Mouse (Mus musculus): ENCODE measurements at regions not wholly inside any gene's neighbourhood (a gene's known extent, or its start where the extent isn't known, plus 50 kb on each side); places are given as distances from the start of the nearest gene placed in this dataset.
A peak's percentile ranks its signal among the peaks of the same experiment; 100 is the strongest.

- H3K4me2 ChIP-seq = no peak overlapping the region
- H3K4me3 ChIP-seq = no peak overlapping the region
- no peak for ATAC-seq
- no peak overlapping the region for H3K9ac ChIP-seq
- no peak overlapping the region for H3K27ac ChIP-seq
- WGBS (ENCODE audit: insufficient replicate concordance) = 37% methylated on average over 12 of the region's 12 CpGs
- H3K36me3 ChIP-seq = no peaks in the 10 kb centered on the region
- no peaks in the 10 kb centered on the region for H3K9me3 ChIP-seq (replicated peaks)
- H3K4me1 ChIP-seq = no peaks in the 10 kb centered on the region
- no peaks in the 10 kb centered on the region for H3K27me3 ChIP-seq (replicated peaks)
These were observed 61.1 kb upstream of the Xpa start for GRCm38 (mm10) chr4:46257061-46257795.

GRCm38 (mm10) chr4:46258774-46259173, 62.7 kb upstream of the Xpa start:
- H3K4me3 ChIP-seq = no peak overlapping the region
- no peak for ATAC-seq
- no peak overlapping the region for H3K27ac ChIP-seq
- WGBS (ENCODE audit: insufficient replicate concordance) = 57% methylated on average over 5 of the region's 5 CpGs
- no peaks in the 10 kb centered on the region for H3K36me3 ChIP-seq
- no peaks in the 10 kb centered on the region for H3K27me3 ChIP-seq (replicated peaks)
- no peaks in the 10 kb centered on the region for H3K9me3 ChIP-seq (replicated peaks)
- no peak overlapping the region for H3K9ac ChIP-seq
- no peak overlapping the region for H3K4me2 ChIP-seq
- H3K4me1 ChIP-seq = no peaks in the 10 kb centered on the region

GRCm38 (mm10) chr4:46268564-46269247, 72.6 kb upstream of the Xpa start:
- no peak overlapping the region for H3K9ac ChIP-seq
- H3K27me3 ChIP-seq (replicated peaks) = no peaks in the 10 kb centered on the region; the same call in 1 of the 2 replicates
- no peaks in the 10 kb centered on the region for H3K4me1 ChIP-seq
- no peak overlapping the region for H3K4me3 ChIP-seq
- no peaks in the 10 kb centered on the region for H3K36me3 ChIP-seq
- WGBS (ENCODE audit: insufficient replicate concordance) = 53% methylated on average over 6 of the region's 6 CpGs
- H3K9me3 ChIP-seq (replicated peaks) = no peaks in the 10 kb centered on the region
- no peak for ATAC-seq
- H3K27ac ChIP-seq = no peak overlapping the region
- H3K4me2 ChIP-seq = no peak overlapping the region

- Histone ChIP-seq H3K36me3 (no peaks in the 10 kb centered on the region), H3K9ac (no peak overlapping the region), H3K4me3 (no peak overlapping the region), H3K4me2 (no peak overlapping the region), H3K27ac (no peak overlapping the region), H3K4me1 (no peaks in the 10 kb centered on the region), H3K27me3 (replicated peaks) (peaks cover 3% of the 10 kb centered on the region; the same call in 1 of the 2 replicates), H3K9me3 (replicated peaks) (no peaks in the 10 kb centered on the region)
- WGBS (ENCODE audit: insufficient replicate concordance) = 3% methylated on average over 2 of the region's 2 CpGs
- no peak for ATAC-seq
These were observed 72.3 kb upstream of the Foxe1 start for GRCm38 (mm10) chr4:46271066-46271465.

- Histone ChIP-seq H3K4me2 (no peak overlapping the region), H3K4me1 (peaks cover 10% of the 10 kb centered on the region), H3K27me3 (replicated peaks) (peaks cover 11% of the 10 kb centered on the region), H3K9me3 (replicated peaks) (no peaks in the 10 kb centered on the region), H3K4me3 (no peak overlapping the region), H3K36me3 (no peaks in the 10 kb centered on the region), H3K9ac (no peak overlapping the region), H3K27ac (no peak overlapping the region)
- WGBS (ENCODE audit: insufficient replicate concordance) = 58% methylated on average over 3 of the region's 3 CpGs
- ATAC-seq = no peak
These were observed 67.6 kb upstream of the Foxe1 start for GRCm38 (mm10) chr4:46275773-46276172.

GRCm38 (mm10) chr4:46276851-46277581, 66.4 kb upstream of the Foxe1 start:
- peaks cover 11% of the 10 kb centered on the region for H3K27me3 ChIP-seq (replicated peaks)
- no peaks in the 10 kb centered on the region for H3K9me3 ChIP-seq (replicated peaks)
- H3K27ac ChIP-seq = no peak overlapping the region
- WGBS (ENCODE audit: insufficient replicate concordance) = 21% methylated on average over 19 of the region's 19 CpGs
- peaks cover 10% of the 10 kb centered on the region for H3K4me1 ChIP-seq
- peak overlapping the region; percentile 42 for H3K4me2 ChIP-seq
- ATAC-seq = no peak
- H3K36me3 ChIP-seq = no peaks in the 10 kb centered on the region
- H3K9ac ChIP-seq = no peak overlapping the region
- H3K4me3 ChIP-seq = no peak overlapping the region

GRCm38 (mm10) chr4:46286955-46287354, 56.5 kb upstream of the Foxe1 start:
- H3K27me3 ChIP-seq (replicated peaks) = peaks cover 11% of the 10 kb centered on the region; the same call in 1 of the 2 replicates
- no peak overlapping the region for H3K4me2 ChIP-seq
- ATAC-seq = no peak
- no peak overlapping the region for H3K4me3 ChIP-seq
- WGBS (ENCODE audit: insufficient replicate concordance) = 63% methylated on average over 9 of the region's 9 CpGs
- no peaks in the 10 kb centered on the region for H3K4me1 ChIP-seq
- H3K36me3 ChIP-seq = no peaks in the 10 kb centered on the region
- no peak overlapping the region for H3K27ac ChIP-seq
- H3K9ac ChIP-seq = no peak overlapping the region
- no peaks in the 10 kb centered on the region for H3K9me3 ChIP-seq (replicated peaks)

- Histone ChIP-seq H3K4me2 (no peak overlapping the region), H3K27me3 (replicated peaks) (peaks cover 40% of the 10 kb centered on the region), H3K9me3 (replicated peaks) (no peaks in the 10 kb centered on the region), H3K4me1 (no peaks in the 10 kb centered on the region), H3K27ac (no peak overlapping the region), H3K36me3 (no peaks in the 10 kb centered on the region), H3K4me3 (no peak overlapping the region), H3K9ac (no peak overlapping the region)
- no peak for ATAC-seq
- WGBS (ENCODE audit: insufficient replicate concordance) = 27% methylated on average over 10 of the region's 10 CpGs
These were observed 51.7 kb upstream of the Foxe1 start for GRCm38 (mm10) chr4:46291620-46292254.

All from liver, embryonic 12.5 days (tissue).